In genomic region chr13:55099726-55100478, GRCm38 (mm10) we compare ENCODE assay signal across 8 mouse cellular contexts. TPM values are rescaled to one million over a fixed set of nuclear protein-coding genes. Genes with fewer than 3 reads are reported as not detected.
DNase-seq lines count a peak whose midpoint lies in the region; ATAC-seq and TF ChIP-seq lines count a peak whose summit lies in the region.

Gene Uimc1 (minus strand): TSS chr13:55100300.

- ATAC-seq in hindbrain, embryonic 13.5 days (ENCODE audit: low FRiP score), result peak; percentile 93
- ATAC-seq in megakaryocyte, adult 5-6 weeks (ENCODE audit: poor library complexity, severe bottlenecking), result peak; percentile 84

- peak within 1 kb of the TSS; percentile 94 for H3K27ac ChIP-seq in hindbrain, embryonic 13.5 days
- peak within 1 kb of the TSS; percentile 89 for H3K27ac ChIP-seq in left cerebral cortex, adult 2 months

- peak; percentile 51 for TF ChIP-seq CTCF in left cerebral cortex, adult 2 months (IDR thresholded peaks at IDR 0.05)

- peak; percentile 94 for DNase-seq in ZHBTc4 (ENCODE audit: low read depth, low spot score)
- peak; percentile 87 to 88 for DNase-seq in cerebellum, postnatal 14 days
- peak; percentile 64 to 73 for DNase-seq in frontal cortex, postnatal 14 days (ENCODE audit: low spot score in 2 of 2)
- DNase-seq in left cerebral cortex, adult 2 months (ENCODE audit: extremely low spot score in 1 of 2, low spot score in 2 of 2), result peak; percentile 76 to 85
- peak; percentile 85 for DNase-seq in right cerebral cortex, adult 18-20 months
- peak; percentile 81 for DNase-seq in urinary bladder, postnatal 14 days (ENCODE audit: low spot score)

- peak within 1 kb of the TSS; percentile 78 for H3K4me3 ChIP-seq in hindbrain, embryonic 13.5 days
- H3K4me3 ChIP-seq in left cerebral cortex, adult 2 months, result peak within 1 kb of the TSS; percentile 82

- H3K4me2 ChIP-seq in hindbrain, embryonic 13.5 days, result peak within 1 kb of the TSS; percentile 62

- H3K9ac ChIP-seq in hindbrain, embryonic 13.5 days, result peak within 1 kb of the TSS; percentile 93

- H3K4me1 ChIP-seq in hindbrain, embryonic 13.5 days (replicated peaks), result peaks cover 6% of the 10 kb centered on the region

- no peaks in the 10 kb centered on the region for H3K9me3 ChIP-seq in hindbrain, embryonic 13.5 days

- no peaks in the 10 kb centered on the region for H3K27me3 ChIP-seq in hindbrain, embryonic 13.5 days

- no peaks in the 10 kb centered on the region for H3K36me3 ChIP-seq in hindbrain, embryonic 13.5 days

- intact Hi-C loops in left cerebral cortex, adult 2 months (cut with DNase I), result loop anchor here (2.0 kb wide), 1 partner anchor 79 kb away; no protein-coding TSS in a partner anchor

- WGBS in hindbrain, embryonic 13.5 days, result under 1% methylated on average over 70 of the region's 81 CpGs

RNA-seq across cellular contexts. Expression of gene Uimc1, which starts in this region (rescaled TPM):
- 20.0 and 20.3 TPM in 2 replicates for polyA plus RNA-seq in hindbrain, embryonic 13.5 days (2015; fragmentation: Nextera tagmentation; extraction: Ambion mirVana)
- 10 to 100 TPM; 22.6 to 27.5 TPM for total RNA-seq in left cerebral cortex, adult 2 months (2021)
- total RNA-seq in megakaryocyte, adult 5-6 weeks (2015), result 54.5 and 58.7 TPM in 2 replicates
- total RNA-seq in megakaryocyte, adult 5-6 weeks (2017), result 69.5 and 85.7 TPM in 2 replicates

Comparison
In these comparisons a context has a peak if more than half of its experiments do, and no peak if none do; other contexts are left out.
1. Peak in every context shown above with its lines: DNase-seq, ATAC-seq, H3K4me3 ChIP-seq and H3K27ac ChIP-seq.